Mouse (Mus musculus): ENCODE results near the gene Wdfy3. TPM values are rescaled to one million over a fixed set of nuclear protein-coding genes. Genes with fewer than 3 reads are reported as not detected.
"Not testable (repeated sequence)": the region's sequence is repeated elsewhere in the genome, so short reads cannot be mapped to it uniquely, and the experiment has no call there.

Wdfy3 gene
- polyA plus RNA-seq, 1 experiment from 2014 or later: 27.7 TPM

- no peak for ATAC-seq (ENCODE audit: low FRiP score, low TSS enrichment)
- H3K36me3 ChIP-seq (ENCODE audit: control insufficient read depth, insufficient read depth, low read length): peaks cover 60% of the 10 kb centered on the region
- no peaks in the 10 kb centered on the region for H3K27me3 ChIP-seq (ENCODE audit: control insufficient read depth, insufficient read depth, low read length)
- H3K27ac ChIP-seq (ENCODE audit: low read depth, low read length): no peak overlapping the region
- H3K4me3 ChIP-seq (ENCODE audit: low read length): no peak overlapping the region
- WGBS: 62% methylated on average over 15 of the region's 15 CpGs
- H3K4me2 ChIP-seq (replicated peaks; ENCODE audit: low read depth, low read length): no peak overlapping the region
- no peaks in the 10 kb centered on the region for H3K9me3 ChIP-seq (ENCODE audit: control insufficient read depth, low read length)
- peaks cover 14% of the 10 kb centered on the region for H3K4me1 ChIP-seq (ENCODE audit: control insufficient read depth, insufficient read depth, low read length)
- H3K9ac ChIP-seq (ENCODE audit: low read depth, low read length): no peak overlapping the region
These were observed 136.5 kb downstream of the Wdfy3 start for GRCm38 (mm10) chr5:101932971-101933810.

GRCm38 (mm10) chr5:101931997-101932396 is 137.7 kb downstream of the Wdfy3 start:
- Histone ChIP-seq H3K27ac (ENCODE audit: low read depth, low read length) (no peak overlapping the region), H3K9me3 (ENCODE audit: control insufficient read depth, low read length) (no peaks in the 10 kb centered on the region), H3K4me2 (replicated peaks; ENCODE audit: low read depth, low read length) (no peak overlapping the region), H3K27me3 (ENCODE audit: control insufficient read depth, insufficient read depth, low read length) (no peaks in the 10 kb centered on the region), H3K4me1 (ENCODE audit: control insufficient read depth, insufficient read depth, low read length) (peaks cover 13% of the 10 kb centered on the region), H3K36me3 (ENCODE audit: control insufficient read depth, insufficient read depth, low read length) (peaks cover 53% of the 10 kb centered on the region), H3K4me3 (ENCODE audit: low read length) (no peak overlapping the region), H3K9ac (ENCODE audit: low read depth, low read length) (no peak overlapping the region)
- ATAC-seq (ENCODE audit: low FRiP score, low TSS enrichment): no peak
- WGBS: 71% methylated on average over 4 of the region's 4 CpGs

GRCm38 (mm10) chr5:101926311-101926710 is 143.4 kb downstream of the Wdfy3 start:
- Histone ChIP-seq H3K9ac (ENCODE audit: low read depth, low read length) (no peak overlapping the region), H3K4me2 (replicated peaks; ENCODE audit: low read depth, low read length) (no peak overlapping the region), H3K9me3 (ENCODE audit: control insufficient read depth, low read length) (no peaks in the 10 kb centered on the region), H3K27me3 (ENCODE audit: control insufficient read depth, insufficient read depth, low read length) (no peaks in the 10 kb centered on the region), H3K4me1 (ENCODE audit: control insufficient read depth, insufficient read depth, low read length) (no peaks in the 10 kb centered on the region), H3K36me3 (ENCODE audit: control insufficient read depth, insufficient read depth, low read length) (peaks cover 85% of the 10 kb centered on the region), H3K4me3 (ENCODE audit: low read length) (no peak overlapping the region), H3K27ac (ENCODE audit: low read depth, low read length) (no peak overlapping the region)
- 93% methylated on average over 8 of the region's 8 CpGs for WGBS
- ATAC-seq (ENCODE audit: low FRiP score, low TSS enrichment): no peak

GRCm38 (mm10) chr5:101923710-101924109 is 146.0 kb downstream of the Wdfy3 start:
- ATAC-seq (ENCODE audit: low FRiP score, low TSS enrichment): no peak
- no peaks in the 10 kb centered on the region for H3K4me1 ChIP-seq (ENCODE audit: control insufficient read depth, insufficient read depth, low read length)
- H3K4me2 ChIP-seq (replicated peaks; ENCODE audit: low read depth, low read length): no peak overlapping the region
- H3K4me3 ChIP-seq (ENCODE audit: low read length): no peak overlapping the region
- peaks cover 85% of the 10 kb centered on the region for H3K36me3 ChIP-seq (ENCODE audit: control insufficient read depth, insufficient read depth, low read length)
- WGBS: 64% methylated on average over 11 of the region's 11 CpGs
- H3K27ac ChIP-seq (ENCODE audit: low read depth, low read length): no peak overlapping the region
- no peak overlapping the region for H3K9ac ChIP-seq (ENCODE audit: low read depth, low read length)
- no peaks in the 10 kb centered on the region for H3K27me3 ChIP-seq (ENCODE audit: control insufficient read depth, insufficient read depth, low read length)
- H3K9me3 ChIP-seq (ENCODE audit: control insufficient read depth, low read length): no peaks in the 10 kb centered on the region

DNA sequence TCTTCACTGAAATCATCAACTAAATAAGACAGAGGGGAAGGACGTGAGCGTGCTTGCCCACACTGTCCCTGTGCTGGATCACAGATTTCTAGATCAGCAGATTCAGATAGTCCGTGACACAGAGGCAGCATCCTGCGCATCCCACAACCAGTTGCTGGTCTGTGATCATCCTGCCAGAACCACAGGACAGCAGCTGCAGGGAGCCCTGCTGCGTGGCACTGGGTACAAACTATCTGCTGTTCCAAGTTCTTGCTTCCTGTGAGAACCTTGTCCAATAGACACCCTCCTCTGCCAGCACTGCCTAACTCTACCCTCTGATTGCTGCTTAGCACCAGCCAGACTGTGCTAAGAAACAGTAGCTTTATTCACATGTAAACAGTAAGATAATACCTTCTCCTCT is 150.2 kb downstream of the Wdfy3 start:
- 88% methylated on average over 5 of the region's 5 CpGs for WGBS

DNA sequence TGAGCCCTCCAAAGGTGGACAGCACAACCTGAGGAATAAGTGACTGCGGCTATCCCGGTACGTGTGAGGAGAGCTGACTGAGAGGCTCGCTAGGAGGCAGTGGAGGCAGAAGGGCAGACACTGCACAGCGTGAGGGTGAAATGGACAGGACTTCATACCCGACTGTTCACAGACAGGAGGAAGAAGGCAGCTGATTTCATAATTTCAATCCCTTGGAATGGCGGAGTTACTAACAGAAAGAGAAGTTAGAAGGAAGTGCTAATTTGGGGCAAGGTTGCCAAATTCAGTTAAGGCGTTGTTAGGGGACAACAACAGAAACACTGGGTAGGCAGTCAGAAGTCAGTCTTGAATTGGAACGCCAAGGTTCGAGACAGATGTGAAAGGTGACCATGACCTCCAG is 160.3 kb downstream of the Wdfy3 start:
- peaks cover 88% of the 10 kb centered on the region for H3K36me3 ChIP-seq (ENCODE audit: control insufficient read depth, insufficient read depth, low read length)
- H3K9me3 ChIP-seq (ENCODE audit: control insufficient read depth, low read length): no peaks in the 10 kb centered on the region
- H3K27me3 ChIP-seq (ENCODE audit: control insufficient read depth, insufficient read depth, low read length): no peaks in the 10 kb centered on the region
- no peak overlapping the region for H3K9ac ChIP-seq (ENCODE audit: low read depth, low read length)
- H3K4me3 ChIP-seq (ENCODE audit: low read length): no peak overlapping the region
- no peak overlapping the region for H3K27ac ChIP-seq (ENCODE audit: low read depth, low read length)
- H3K4me1 ChIP-seq (ENCODE audit: control insufficient read depth, insufficient read depth, low read length): no peaks in the 10 kb centered on the region
- no peak overlapping the region for H3K4me2 ChIP-seq (replicated peaks; ENCODE audit: low read depth, low read length)
- WGBS: 93% methylated on average over 10 of the region's 10 CpGs
- ATAC-seq (ENCODE audit: low FRiP score, low TSS enrichment): no peak

More for the DNA sequence above, 150.2 kb downstream of the Wdfy3 start:
- Histone ChIP-seq H3K27me3 (ENCODE audit: control insufficient read depth, insufficient read depth, low read length) (no peaks in the 10 kb centered on the region), H3K4me2 (replicated peaks; ENCODE audit: low read depth, low read length) (no peak overlapping the region), H3K36me3 (ENCODE audit: control insufficient read depth, insufficient read depth, low read length) (peaks cover 86% of the 10 kb centered on the region), H3K27ac (ENCODE audit: low read depth, low read length) (no peak overlapping the region), H3K4me1 (ENCODE audit: control insufficient read depth, insufficient read depth, low read length) (no peaks in the 10 kb centered on the region), H3K4me3 (ENCODE audit: low read length) (no peak overlapping the region), H3K9ac (ENCODE audit: low read depth, low read length) (no peak overlapping the region), H3K9me3 (ENCODE audit: control insufficient read depth, low read length) (no peaks in the 10 kb centered on the region)
- ATAC-seq (ENCODE audit: low FRiP score, low TSS enrichment): no peak

DNA sequence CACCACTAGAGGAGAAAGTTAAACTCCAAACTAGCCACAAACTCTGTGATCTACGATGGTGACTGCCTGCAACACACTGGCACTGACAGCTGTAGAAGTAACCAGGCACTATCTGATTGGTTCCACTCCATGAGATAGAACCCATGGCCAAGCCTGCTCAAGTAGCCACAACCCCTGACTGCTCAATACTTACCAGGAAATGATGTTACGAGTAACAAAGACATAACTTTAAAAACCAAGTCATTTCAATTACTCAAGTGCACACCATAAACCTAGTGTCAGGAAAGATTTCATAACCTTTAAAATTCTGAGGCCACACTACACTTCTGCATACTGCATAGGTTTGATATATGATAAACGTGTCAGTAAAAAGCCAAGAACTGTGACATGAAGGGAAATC is 164.1 kb downstream of the Wdfy3 start:
- WGBS: 95% methylated on average over 3 of the region's 3 CpGs
- Histone ChIP-seq H3K27me3 (ENCODE audit: control insufficient read depth, insufficient read depth, low read length) (no peaks in the 10 kb centered on the region), H3K4me3 (ENCODE audit: low read length) (no peak overlapping the region), H3K36me3 (ENCODE audit: control insufficient read depth, insufficient read depth, low read length) (peaks cover 95% of the 10 kb centered on the region), H3K4me1 (ENCODE audit: control insufficient read depth, insufficient read depth, low read length) (no peaks in the 10 kb centered on the region), H3K4me2 (replicated peaks; ENCODE audit: low read depth, low read length) (no peak overlapping the region), H3K9ac (ENCODE audit: low read depth, low read length) (no peak overlapping the region), H3K27ac (ENCODE audit: low read depth, low read length) (no peak overlapping the region), H3K9me3 (ENCODE audit: control insufficient read depth, low read length) (no peaks in the 10 kb centered on the region)
- no peak for ATAC-seq (ENCODE audit: low FRiP score, low TSS enrichment)

GRCm38 (mm10) chr5:101904841-101905240 is 164.9 kb downstream of the Wdfy3 start:
- not testable (repeated sequence) for H3K27ac ChIP-seq (ENCODE audit: low read depth, low read length); ATAC-seq (ENCODE audit: low FRiP score, low TSS enrichment)
- 80% methylated on average over 4 of the region's 4 CpGs for WGBS

GRCm38 (mm10) chr5:101902686-101903085 is 167.0 kb downstream of the Wdfy3 start:
- no peaks in the 10 kb centered on the region for H3K9me3 ChIP-seq (ENCODE audit: control insufficient read depth, low read length)
- H3K36me3 ChIP-seq (ENCODE audit: control insufficient read depth, insufficient read depth, low read length): peaks cover 91% of the 10 kb centered on the region
- no peaks in the 10 kb centered on the region for H3K4me1 ChIP-seq (ENCODE audit: control insufficient read depth, insufficient read depth, low read length)

More at GRCm38 (mm10) chr5:101904841-101905240, 164.9 kb downstream of the Wdfy3 start:
- not testable (repeated sequence) for H3K4me1 ChIP-seq (ENCODE audit: control insufficient read depth, insufficient read depth, low read length); H3K9me3 ChIP-seq (ENCODE audit: control insufficient read depth, low read length); H3K9ac ChIP-seq (ENCODE audit: low read depth, low read length); H3K27me3 ChIP-seq (ENCODE audit: control insufficient read depth, insufficient read depth, low read length); H3K4me2 ChIP-seq (replicated peaks; ENCODE audit: low read depth, low read length); H3K4me3 ChIP-seq (ENCODE audit: low read length)
- peaks cover 95% of the 10 kb centered on the region for H3K36me3 ChIP-seq (ENCODE audit: control insufficient read depth, insufficient read depth, low read length)

More at GRCm38 (mm10) chr5:101902686-101903085, 167.0 kb downstream of the Wdfy3 start:
- Histone ChIP-seq H3K4me2 (replicated peaks; ENCODE audit: low read depth, low read length) (no peak overlapping the region), H3K27me3 (ENCODE audit: control insufficient read depth, insufficient read depth, low read length) (no peaks in the 10 kb centered on the region), H3K27ac (ENCODE audit: low read depth, low read length) (no peak overlapping the region), H3K4me3 (ENCODE audit: low read length) (no peak overlapping the region), H3K9ac (ENCODE audit: low read depth, low read length) (no peak overlapping the region)
- 83% methylated on average over 1 of the region's 1 CpGs for WGBS
- no peak for ATAC-seq (ENCODE audit: low FRiP score, low TSS enrichment)

Data from kidney, embryonic 14.5 days (tissue).